Mouse (Mus musculus) colon, adult 2 months (tissue): ENCODE data around the gene Tdrd7. TPM values are rescaled to one million over a fixed set of nuclear protein-coding genes. Genes with fewer than 3 reads are reported as not detected.

ENCODE experiments used
- polyA plus RNA-seq: library from polyadenylated mRNA; depleted of rRNA; stranded (reverse); fragments of >200 nt; gene quantifications from 2 replicates; pipeline ENCODE4 v1.2.3, GENCODE M21; 2012; rRNA removed

Gene Tdrd7
- polyA plus RNA-seq = 12.0 and 12.1 TPM in 2 replicates

DNA sequence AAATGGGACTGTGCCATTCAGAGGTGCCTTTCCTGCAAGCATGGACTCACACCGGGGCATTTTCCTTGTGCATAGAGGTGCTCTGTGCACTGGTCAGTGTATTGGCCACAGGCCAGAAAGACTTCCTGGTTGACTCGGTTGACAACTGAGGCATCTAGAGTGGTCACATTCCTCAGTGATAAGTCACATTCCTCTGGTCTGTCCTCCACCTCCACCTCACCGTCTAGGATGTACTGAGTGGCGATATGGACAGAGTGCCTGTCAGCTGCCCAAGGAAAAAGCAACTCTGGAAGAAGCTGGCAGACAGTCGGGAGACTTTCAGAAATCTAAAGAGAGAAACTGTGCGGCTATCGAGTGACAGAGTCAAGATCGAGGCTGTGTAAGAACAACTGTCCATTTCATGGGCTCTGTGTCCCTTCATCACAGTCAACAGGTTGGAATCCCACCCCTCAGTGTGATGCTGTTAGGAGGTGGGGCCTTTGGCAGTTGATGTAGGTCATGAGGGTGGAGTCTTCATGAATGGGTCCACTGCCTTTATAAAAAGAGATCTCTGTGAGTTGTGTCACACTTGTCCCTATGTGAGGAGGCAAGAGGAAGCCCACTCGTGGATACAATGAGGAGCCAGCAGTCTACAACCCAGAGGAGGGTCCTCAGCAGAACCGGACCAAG is at the start of gene Tdrd7:
Gene Tdrd7 (plus strand): TSS at position 564 of the 669 bp plus-strand sequence.

DNA sequence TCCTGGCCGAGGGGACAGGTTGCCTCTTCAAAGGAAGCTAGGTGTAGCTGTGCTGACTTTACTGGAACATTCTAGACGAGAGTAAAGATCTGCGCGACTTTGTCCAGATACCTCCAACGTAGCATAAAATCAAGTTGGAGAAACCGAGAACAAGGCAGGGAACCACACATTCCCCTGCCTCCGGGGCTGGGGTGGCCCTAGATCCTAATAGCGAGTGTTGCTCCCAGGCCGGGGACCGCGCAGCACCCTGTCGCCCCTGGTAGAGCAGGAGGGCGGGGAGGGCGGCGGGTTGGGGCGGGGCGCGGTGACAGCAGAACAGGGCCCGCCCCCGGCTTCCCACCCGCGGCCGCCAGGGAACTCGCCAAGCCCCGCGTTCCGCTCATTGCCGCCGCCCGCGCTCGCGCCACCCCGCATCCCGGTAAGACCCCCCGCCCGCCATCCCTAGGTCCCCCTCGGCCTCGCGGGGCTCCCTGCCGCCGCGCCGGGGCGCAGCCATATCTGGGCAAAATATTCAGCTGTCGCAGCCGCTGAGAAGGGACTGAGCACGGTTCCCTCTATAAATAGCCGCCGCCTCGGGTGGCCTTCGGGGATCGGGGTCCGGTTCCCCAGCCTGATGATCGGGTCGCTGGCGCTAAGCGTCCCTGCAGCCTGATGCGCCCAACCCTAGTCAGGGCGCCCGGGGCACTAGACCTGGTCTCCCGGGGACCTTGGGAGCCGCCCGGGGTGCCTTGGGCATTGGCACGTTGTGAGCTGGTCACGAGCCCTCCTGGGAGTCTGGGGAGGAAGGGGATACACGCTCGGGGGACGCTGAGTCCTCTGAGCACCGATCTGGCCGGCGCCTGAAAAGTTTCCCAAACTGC is 74.0 kb downstream of the Tdrd7 start, which contains the start of gene Tmod1:
Gene Tmod1 (plus strand): TSS at position 44 of the 860 bp plus-strand sequence.

Other genes with a start within 250 kb of the Tdrd7 start
- 118 and 134 TPM in 2 replicates for gene Aldh1b1, start 166.3 kb upstream of the Tdrd7 start, polyA plus RNA-seq
- gene Igfbpl1, start 138.4 kb upstream of the Tdrd7 start, polyA plus RNA-seq = 0.08 and 0.10 TPM in 2 replicates
- gene Stra6l, start 116.7 kb upstream of the Tdrd7 start, polyA plus RNA-seq = 9.4 and 14.2 TPM in 2 replicates
- gene Ccdc180, start 75.0 kb upstream of the Tdrd7 start, polyA plus RNA-seq = not detected in 2 replicates
- 1.6 and 2.0 TPM in 2 replicates for gene Tmod1, start 73.6 kb downstream of the Tdrd7 start, polyA plus RNA-seq
- gene Ncbp1, start 173.3 kb downstream of the Tdrd7 start, polyA plus RNA-seq = 11.5 and 12.7 TPM in 2 replicates
- 11.0 and 11.6 TPM in 2 replicates for gene Tstd2, start 173.4 kb downstream of the Tdrd7 start, polyA plus RNA-seq
- 21.7 and 31.9 TPM in 2 replicates for gene Xpa, start 231.0 kb downstream of the Tdrd7 start, polyA plus RNA-seq